Comparison of ENCODE assay signal across 8 mouse cellular contexts in the genomic region with DNA sequence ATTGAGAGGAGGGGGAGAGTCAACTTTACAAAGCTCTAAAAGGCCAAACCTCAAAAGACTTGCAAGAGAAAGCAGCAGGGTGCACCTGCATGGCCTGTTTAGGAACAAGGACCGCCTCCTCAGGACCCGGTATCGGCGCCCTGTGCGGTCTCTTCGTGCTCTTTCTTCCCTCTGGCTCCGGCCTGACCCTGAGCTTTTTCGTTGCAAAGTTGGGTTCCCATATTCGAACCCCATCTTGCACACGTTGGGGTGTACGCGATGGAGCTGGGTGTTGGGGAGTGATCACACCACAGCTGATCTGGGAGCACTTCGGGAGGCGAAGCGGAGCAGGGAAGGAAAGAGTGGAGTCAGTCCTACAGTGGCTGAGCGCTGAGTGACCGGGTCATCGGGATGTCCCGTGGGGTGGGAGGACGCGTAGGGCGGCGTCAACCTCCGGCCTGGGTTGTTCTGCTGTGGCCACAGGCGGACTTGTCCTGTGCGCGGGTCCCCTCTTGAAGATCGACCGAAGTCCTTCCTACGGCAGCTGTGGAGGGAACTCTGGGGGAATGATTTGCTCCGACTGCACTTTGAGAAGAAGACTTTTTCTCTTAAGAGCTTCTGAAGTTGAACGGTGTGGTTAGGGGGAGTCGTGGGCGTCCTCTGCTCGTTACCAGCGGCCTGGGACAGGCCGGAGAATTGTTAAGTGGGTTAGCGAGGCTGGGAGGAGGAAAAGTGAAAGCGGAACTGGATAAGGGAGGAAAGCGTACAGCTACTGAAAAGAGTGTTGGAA. TPM values are rescaled to one million over a fixed set of nuclear protein-coding genes. Genes with fewer than 3 reads are reported as not detected.
A peak's percentile ranks its signal among the peaks of the same experiment; 100 is the strongest.
DNase-seq lines count a peak whose midpoint lies in the region; ATAC-seq and TF ChIP-seq lines count a peak whose summit lies in the region.

No protein-coding gene starts in this region.

- H3K9ac ChIP-seq in embryonic facial prominence, embryonic 11.5 days (replicated peaks; ENCODE audit: low read length) = peak overlapping the region; percentile 64
- peak overlapping the region; percentile 71 for H3K9ac ChIP-seq in lung, embryonic 14.5 days
- peak overlapping the region; percentile 4; the same call in 1 of the 2 replicates for H3K9ac ChIP-seq in neural tube, embryonic 14.5 days (replicated peaks; ENCODE audit: low read depth, low read length)

- H3K36me3 ChIP-seq in embryonic facial prominence, embryonic 11.5 days (replicated peaks; ENCODE audit: control insufficient read depth, insufficient read depth, low read depth, low read length) = no peaks in the 10 kb centered on the region
- H3K36me3 ChIP-seq in lung, embryonic 14.5 days (ENCODE audit: insufficient read depth) = no peaks in the 10 kb centered on the region
- H3K36me3 ChIP-seq in neural tube, embryonic 14.5 days (ENCODE audit: control insufficient read depth, insufficient read depth, low read length) = no peaks in the 10 kb centered on the region

- peak overlapping the region; percentile 89 for H3K4me2 ChIP-seq in embryonic facial prominence, embryonic 11.5 days (ENCODE audit: low read depth, low read length)
- H3K4me2 ChIP-seq in lung, embryonic 14.5 days = peak overlapping the region; percentile 97
- peak overlapping the region; percentile 51 for H3K4me2 ChIP-seq in neural tube, embryonic 14.5 days (ENCODE audit: low read depth, low read length)

- no peak for TF ChIP-seq CTCF in lung, embryonic 14.5 days (IDR thresholded peaks at IDR 0.05; ENCODE audit: low read depth)

- H3K4me3 ChIP-seq in embryonic facial prominence, embryonic 11.5 days (ENCODE audit: low read depth, low read length) = peak overlapping the region; percentile 37
- peak overlapping the region; percentile 47 for H3K4me3 ChIP-seq in lung, embryonic 14.5 days (ENCODE audit: low read depth, low read length)
- peak overlapping the region; percentile 21 for H3K4me3 ChIP-seq in neural tube, embryonic 14.5 days (ENCODE audit: low read depth, low read length)

- under 1% methylated on average over 40 of the region's 40 CpGs for WGBS in embryonic facial prominence, embryonic 11.5 days
- WGBS in lung, embryonic 14.5 days = under 1% methylated on average over 40 of the region's 40 CpGs
- 1% methylated on average over 40 of the region's 40 CpGs for WGBS in neural tube, embryonic 14.5 days

- peak; percentile 47 for ATAC-seq in embryonic facial prominence, embryonic 11.5 days (replicated peaks; ENCODE audit: insufficient number of reproducible peaks, low FRiP score, low TSS enrichment, low read depth)
- ATAC-seq in lung, embryonic 14.5 days (ENCODE audit: insufficient read depth) = peak; percentile 74
- peak; percentile 59; the same call in 1 of the 2 replicates for ATAC-seq in neural tube, embryonic 14.5 days (ENCODE audit: low read depth)

- H3K27ac ChIP-seq in embryonic facial prominence, embryonic 11.5 days (replicated peaks; ENCODE audit: low read depth, low read length) = no peak overlapping the region
- peak overlapping the region; percentile 90 for H3K27ac ChIP-seq in lung, embryonic 14.5 days (ENCODE audit: low read depth)
- H3K27ac ChIP-seq in neural tube, embryonic 14.5 days (ENCODE audit: low read depth, low read length) = peak overlapping the region; percentile 75; the same call in 1 of the 2 replicates

- H3K27me3 ChIP-seq in embryonic facial prominence, embryonic 11.5 days (ENCODE audit: control insufficient read depth, insufficient read depth, low read length) = peaks cover 8% of the 10 kb centered on the region; the same call in 1 of the 2 replicates
- no peaks in the 10 kb centered on the region for H3K27me3 ChIP-seq in lung, embryonic 14.5 days (ENCODE audit: insufficient read depth, low read length)
- H3K27me3 ChIP-seq in neural tube, embryonic 14.5 days (ENCODE audit: control insufficient read depth, insufficient read depth, low read length) = no peaks in the 10 kb centered on the region; the same call in 1 of the 2 replicates

- H3K4me1 ChIP-seq in embryonic facial prominence, embryonic 11.5 days (ENCODE audit: control insufficient read depth, insufficient read depth, low read length) = peaks cover 3% of the 10 kb centered on the region; the same call in 1 of the 2 replicates
- H3K4me1 ChIP-seq in lung, embryonic 14.5 days (ENCODE audit: insufficient read depth) = no peaks in the 10 kb centered on the region
- peaks cover 5% of the 10 kb centered on the region for H3K4me1 ChIP-seq in neural tube, embryonic 14.5 days (ENCODE audit: control insufficient read depth, insufficient read depth, low read length)

- H3K9me3 ChIP-seq in embryonic facial prominence, embryonic 11.5 days (replicated peaks; ENCODE audit: control insufficient read depth, low read length) = no peaks in the 10 kb centered on the region
- no peaks in the 10 kb centered on the region for H3K9me3 ChIP-seq in lung, embryonic 14.5 days (ENCODE audit: low read depth, low read length)
- H3K9me3 ChIP-seq in neural tube, embryonic 14.5 days (ENCODE audit: control insufficient read depth, low read length) = no peaks in the 10 kb centered on the region

- DNase-seq in 416B (ENCODE audit: low read depth) (peak; percentile 79), MN1 (ENCODE audit: low spot score) (peak; percentile 63)
- DNase-seq in embryonic facial prominence, embryonic 11.5 days (ENCODE audit: low spot score) = no peak
- DNase-seq in heart, adult 9 months (ENCODE audit: low spot score in 2 of 2) = peak; percentile 88
- DNase-seq in kidney, adult 18-20 months = peak; percentile 82
- peak; percentile 73 for DNase-seq in lung, embryonic 14.5 days
- DNase-seq in thymus, postnatal 25 days = peak; percentile 47

RNA-seq across cellular contexts. Expression of a gene that starts 20.9 kb away (rescaled TPM):
- polyA plus RNA-seq in embryonic facial prominence, embryonic 11.5 days (2014; fragmentation: Nextera tagmentation; extraction: Ambion mirVana) = 23.1 and 23.5 TPM in 2 replicates
- 48.2 and 53.5 TPM in 2 replicates for polyA plus RNA-seq in lung, embryonic 14.5 days (2014; fragmentation: Nextera tagmentation; extraction: Ambion mirVana)
- 50.0 and 55.0 TPM in 2 replicates for polyA plus RNA-seq in neural tube, embryonic 14.5 days (2014; fragmentation: Nextera tagmentation; extraction: Ambion mirVana)

RNA-seq across cellular contexts. Expression of a gene that starts 26.2 kb away (rescaled TPM):
- 9.5 and 12.1 TPM in 2 replicates for polyA plus RNA-seq in embryonic facial prominence, embryonic 11.5 days (2014; fragmentation: Nextera tagmentation; extraction: Ambion mirVana)
- 0.84 and 0.85 TPM in 2 replicates for polyA plus RNA-seq in lung, embryonic 14.5 days (2014; fragmentation: Nextera tagmentation; extraction: Ambion mirVana)
- polyA plus RNA-seq in neural tube, embryonic 14.5 days (2014; fragmentation: Nextera tagmentation; extraction: Ambion mirVana) = 22.6 and 24.6 TPM in 2 replicates

Comparison
In these comparisons a context has a peak if more than half of its experiments do, and no peak if none do; other contexts are left out.
1. H3K9ac ChIP-seq: peak in every context shown above with its lines; median percentile 71 in lung, embryonic 14.5 days; 64 in embryonic facial prominence, embryonic 11.5 days; 4 in neural tube, embryonic 14.5 days.